Comparison of ENCODE assay signal across 19 mouse cellular contexts in genomic region chr16:43172139-43172538, GRCm38 (mm10).
DNase-seq lines count a peak whose midpoint lies in the region; ATAC-seq and TF ChIP-seq lines count a peak whose summit lies in the region.
"Had no signal": no experiment of that assay in that cellular context is flagged by ENCODE, and none has a peak within 500 bp of the region (broad histone marks: within the 10 kb centered on the region; RNA-seq: fewer than 3 reads in every experiment).

No protein-coding gene starts in this region.

- H3K4me2 ChIP-seq in forebrain, embryonic 14.5 days (ENCODE audit: low read length), result no peak overlapping the region
- no peak overlapping the region for H3K4me2 ChIP-seq in forebrain, postnatal 0 days (ENCODE audit: low read depth)
- no peak overlapping the region for H3K4me2 ChIP-seq in midbrain, embryonic 14.5 days (ENCODE audit: low read length)
- H3K4me2 ChIP-seq in midbrain, embryonic 16.5 days (ENCODE audit: low read length), result no peak overlapping the region
- no peak overlapping the region for H3K4me2 ChIP-seq in midbrain, postnatal 0 days (ENCODE audit: low read depth, low read length, poor library complexity, severe bottlenecking)
- H3K4me2 ChIP-seq: embryonic facial prominence, embryonic 13.5 days; forebrain, embryonic 12.5 days; heart, embryonic 12.5 days; hindbrain, embryonic 13.5 days had no signal

- no peak overlapping the region for H3K27ac ChIP-seq in forebrain, embryonic 14.5 days (ENCODE audit: low read depth, low read length)
- H3K27ac ChIP-seq in forebrain, postnatal 0 days (ENCODE audit: low read depth, low read length), result no peak overlapping the region
- peak overlapping the region; percentile 55; the same call in 1 of the 2 replicates for H3K27ac ChIP-seq in layer of hippocampus, adult 2 months
- H3K27ac ChIP-seq in midbrain, embryonic 14.5 days (replicated peaks; ENCODE audit: low read depth, low read length), result no peak overlapping the region
- no peak overlapping the region for H3K27ac ChIP-seq in midbrain, embryonic 16.5 days (ENCODE audit: low read length)
- H3K27ac ChIP-seq in midbrain, postnatal 0 days (ENCODE audit: low read depth, low read length), result no peak overlapping the region
- no peak overlapping the region for H3K27ac ChIP-seq in left cerebral cortex, adult 2 months
- H3K27ac ChIP-seq: embryonic facial prominence, embryonic 13.5 days; forebrain, embryonic 12.5 days; gastrocnemius, adult 2 months; hindbrain, embryonic 13.5 days had no signal

- no peak for TF ChIP-seq CTCF in forebrain, postnatal 0 days (IDR thresholded peaks at IDR 0.05; ENCODE audit: low read depth)
- peak; percentile 22 for TF ChIP-seq CTCF in layer of hippocampus, adult 2 months (conservative IDR thresholded peaks at IDR 0.05)
- TF ChIP-seq CTCF in midbrain, postnatal 0 days (IDR thresholded peaks at IDR 0.05), result no peak
- no peak for TF ChIP-seq CTCF in left cerebral cortex, adult 2 months (IDR thresholded peaks at IDR 0.05)

- WGBS in forebrain, embryonic 14.5 days, result 11% methylated on average over 2 of the region's 2 CpGs
- 29% methylated on average over 2 of the region's 2 CpGs for WGBS in forebrain, postnatal 0 days
- WGBS in midbrain, embryonic 14.5 days, result 12% methylated on average over 2 of the region's 2 CpGs
- 11% methylated on average over 2 of the region's 2 CpGs for WGBS in midbrain, embryonic 16.5 days
- 28% methylated on average over 2 of the region's 2 CpGs for WGBS in midbrain, postnatal 0 days

- no peak overlapping the region for H3K9ac ChIP-seq in forebrain, embryonic 14.5 days (ENCODE audit: low read length)
- H3K9ac ChIP-seq in forebrain, postnatal 0 days, result no peak overlapping the region
- no peak overlapping the region for H3K9ac ChIP-seq in midbrain, embryonic 14.5 days (replicated peaks; ENCODE audit: low read length)
- no peak overlapping the region for H3K9ac ChIP-seq in midbrain, embryonic 16.5 days (ENCODE audit: low read depth, low read length)
- H3K9ac ChIP-seq in midbrain, postnatal 0 days (replicated peaks; ENCODE audit: low read length, poor library complexity, severe bottlenecking), result no peak overlapping the region
- H3K9ac ChIP-seq: embryonic facial prominence, embryonic 13.5 days; forebrain, embryonic 12.5 days; heart, embryonic 12.5 days; hindbrain, embryonic 13.5 days had no signal

- peak; percentile 27 for DNase-seq in forebrain, embryonic 14.5 days (ENCODE audit: low spot score)
- DNase-seq in forebrain, postnatal 0 days, result no peak
- DNase-seq in layer of hippocampus, adult 2 months (ENCODE audit: low spot score in 2 of 2), result no peak
- no peak for DNase-seq in layer of hippocampus, postnatal 10 days (ENCODE audit: low spot score in 2 of 2)
- DNase-seq in midbrain, embryonic 14.5 days, result peak; percentile 33
- peak; percentile 27 for DNase-seq in midbrain, postnatal 0 days (ENCODE audit: low spot score)
- no peak for DNase-seq in left cerebral cortex, adult 2 months (ENCODE audit: extremely low spot score in 1 of 2, low spot score in 2 of 2)
- DNase-seq: adrenal gland, postnatal 14 days; cerebellum, adult 18-20 months; cerebellum, adult 9-11 months; cerebellum, postnatal 36 days; gastrocnemius, adult 2 months; gastrocnemius, postnatal 25 days had no signal

- H3K4me1 ChIP-seq in forebrain, embryonic 14.5 days (ENCODE audit: control insufficient read depth, insufficient read depth, low read length), result no peaks in the 10 kb centered on the region; the same call in 1 of the 2 replicates
- no peaks in the 10 kb centered on the region for H3K4me1 ChIP-seq in forebrain, postnatal 0 days (ENCODE audit: insufficient read depth)
- H3K4me1 ChIP-seq in midbrain, embryonic 14.5 days (ENCODE audit: control insufficient read depth, insufficient read depth, low read length), result no peaks in the 10 kb centered on the region
- no peaks in the 10 kb centered on the region for H3K4me1 ChIP-seq in midbrain, embryonic 16.5 days (ENCODE audit: control insufficient read depth, insufficient read depth, low read length)
- no peaks in the 10 kb centered on the region for H3K4me1 ChIP-seq in midbrain, postnatal 0 days (ENCODE audit: insufficient read depth, low read length)
- H3K4me1 ChIP-seq: embryonic facial prominence, embryonic 13.5 days; forebrain, embryonic 12.5 days; heart, embryonic 12.5 days; hindbrain, embryonic 13.5 days had no signal

- ATAC-seq in forebrain, embryonic 14.5 days, result no peak
- no peak for ATAC-seq in forebrain, postnatal 0 days
- no peak for ATAC-seq in midbrain, embryonic 14.5 days (ENCODE audit: low FRiP score, low TSS enrichment)
- no peak for ATAC-seq in midbrain, embryonic 16.5 days
- no peak for ATAC-seq in midbrain, postnatal 0 days (ENCODE audit: low FRiP score)
- ATAC-seq: inflammation-experienced regulatory T-cells, adult 6 months had no signal

- intact Hi-C loops in left cerebral cortex, adult 2 months (cut with DNase I), result loop anchor here (10.0 kb wide), 1 partner anchor 403 kb away; no protein-coding TSS in a partner anchor

- no peaks in the 10 kb centered on the region for H3K27me3 ChIP-seq in forebrain, embryonic 14.5 days (replicated peaks; ENCODE audit: control insufficient read depth, insufficient read depth, low read length)
- H3K27me3 ChIP-seq in forebrain, postnatal 0 days (ENCODE audit: insufficient read depth, low read length), result no peaks in the 10 kb centered on the region
- H3K27me3 ChIP-seq in midbrain, embryonic 14.5 days (ENCODE audit: control insufficient read depth, insufficient read depth, low read length), result no peaks in the 10 kb centered on the region
- no peaks in the 10 kb centered on the region for H3K27me3 ChIP-seq in midbrain, embryonic 16.5 days (ENCODE audit: control insufficient read depth, insufficient read depth, low read depth, low read length)
- H3K27me3 ChIP-seq in midbrain, postnatal 0 days (ENCODE audit: insufficient read depth, low read length), result no peaks in the 10 kb centered on the region
- H3K27me3 ChIP-seq: embryonic facial prominence, embryonic 13.5 days; forebrain, embryonic 12.5 days; heart, embryonic 12.5 days; hindbrain, embryonic 13.5 days had no signal

- no peaks in the 10 kb centered on the region for H3K36me3 ChIP-seq in forebrain, embryonic 14.5 days (ENCODE audit: control insufficient read depth, insufficient read depth, low read length)
- H3K36me3 ChIP-seq in forebrain, postnatal 0 days (ENCODE audit: insufficient read depth), result no peaks in the 10 kb centered on the region
- no peaks in the 10 kb centered on the region for H3K36me3 ChIP-seq in midbrain, embryonic 14.5 days (ENCODE audit: control insufficient read depth, insufficient read depth, low read length)
- no peaks in the 10 kb centered on the region for H3K36me3 ChIP-seq in midbrain, embryonic 16.5 days (ENCODE audit: control insufficient read depth, insufficient read depth, low read length)
- no peaks in the 10 kb centered on the region for H3K36me3 ChIP-seq in midbrain, postnatal 0 days (ENCODE audit: insufficient read depth, low read length)
- H3K36me3 ChIP-seq: embryonic facial prominence, embryonic 13.5 days; forebrain, embryonic 12.5 days; heart, embryonic 12.5 days; hindbrain, embryonic 13.5 days had no signal

- no peaks in the 10 kb centered on the region for H3K9me3 ChIP-seq in forebrain, embryonic 14.5 days (replicated peaks; ENCODE audit: control insufficient read depth, low read length)
- H3K9me3 ChIP-seq in forebrain, postnatal 0 days (ENCODE audit: low read length), result no peaks in the 10 kb centered on the region
- H3K9me3 ChIP-seq in midbrain, embryonic 14.5 days (ENCODE audit: control insufficient read depth, low read length), result no peaks in the 10 kb centered on the region
- H3K9me3 ChIP-seq in midbrain, embryonic 16.5 days (replicated peaks; ENCODE audit: control insufficient read depth, low read length, poor library complexity, severe bottlenecking), result no peaks in the 10 kb centered on the region
- no peaks in the 10 kb centered on the region for H3K9me3 ChIP-seq in midbrain, postnatal 0 days (ENCODE audit: low read length)
- H3K9me3 ChIP-seq: embryonic facial prominence, embryonic 13.5 days; forebrain, embryonic 12.5 days; heart, embryonic 12.5 days; hindbrain, embryonic 13.5 days had no signal

- H3K4me3 ChIP-seq in forebrain, embryonic 14.5 days (ENCODE audit: low read depth, low read length), result no peak overlapping the region
- no peak overlapping the region for H3K4me3 ChIP-seq in forebrain, postnatal 0 days (ENCODE audit: low read depth, low read length)
- H3K4me3 ChIP-seq in layer of hippocampus, adult 2 months, result no peak overlapping the region
- no peak overlapping the region for H3K4me3 ChIP-seq in midbrain, embryonic 14.5 days (replicated peaks; ENCODE audit: low read depth, low read length)
- H3K4me3 ChIP-seq in midbrain, embryonic 16.5 days (ENCODE audit: low read depth, low read length), result no peak overlapping the region
- H3K4me3 ChIP-seq in midbrain, postnatal 0 days (ENCODE audit: low read depth, low read length), result no peak overlapping the region
- no peak overlapping the region for H3K4me3 ChIP-seq in left cerebral cortex, adult 2 months
- H3K4me3 ChIP-seq: embryonic facial prominence, embryonic 13.5 days; forebrain, embryonic 12.5 days; gastrocnemius, adult 2 months; heart, embryonic 12.5 days; hindbrain, embryonic 13.5 days had no signal

Comparison
In these comparisons a context has a peak if more than half of its experiments do, and no peak if none do; other contexts are left out.
1. DNase-seq: peak in forebrain, embryonic 14.5 days (single experiment), midbrain, embryonic 14.5 days (single experiment) and midbrain, postnatal 0 days (single experiment); none in forebrain, postnatal 0 days (single experiment), layer of hippocampus, adult 2 months (0 of 2), layer of hippocampus, postnatal 10 days (0 of 2) and left cerebral cortex, adult 2 months (0 of 2).